Mouse (Mus musculus) right cerebral cortex, adult 2 months (tissue): ENCODE data around the gene Foxd3.

Experiments
- DNase-seq, 2 experiments: peaks; one replicate each; pipeline ENCODE4 v3.0.0; 2021 to 2022; ENCODE audit warnings: low spot score in 2 of 2

Gene Foxd3

GRCm38 (mm10) chr4:99657430-99657820 lies 1.3 kb downstream of the Foxd3 start:
- no peak for DNase-seq

DNA sequence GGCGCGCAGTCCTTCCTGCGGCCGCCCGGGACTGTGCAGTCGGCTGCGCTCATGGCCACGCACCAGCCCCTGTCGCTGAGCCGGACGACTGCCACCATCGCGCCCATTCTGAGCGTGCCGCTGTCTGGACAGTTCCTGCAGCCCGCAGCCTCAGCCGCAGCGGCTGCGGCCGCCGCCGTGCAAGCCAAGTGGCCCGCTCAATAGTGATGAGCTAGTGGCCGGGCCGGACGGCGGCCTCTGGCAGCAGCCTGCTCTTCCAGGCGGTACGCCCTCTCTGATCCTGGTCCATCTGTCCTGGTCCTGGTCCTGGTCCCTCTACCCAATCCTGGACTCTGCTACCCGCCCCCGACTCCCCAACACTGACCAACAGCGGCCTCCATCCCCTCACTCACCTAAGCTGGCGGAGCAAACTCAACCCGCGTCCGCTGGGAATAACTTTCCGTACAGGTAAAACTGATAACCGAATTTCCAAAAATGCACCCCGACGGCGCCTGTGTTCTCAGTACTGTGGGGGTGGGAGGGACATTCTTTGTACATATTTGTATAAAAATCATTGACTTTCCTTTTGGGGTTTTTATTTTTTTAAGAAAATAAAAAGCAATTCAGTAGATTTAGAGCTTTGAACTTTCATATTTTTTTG lies 1.9 kb downstream of the Foxd3 start:
- DNase-seq, result no peak

DNA sequence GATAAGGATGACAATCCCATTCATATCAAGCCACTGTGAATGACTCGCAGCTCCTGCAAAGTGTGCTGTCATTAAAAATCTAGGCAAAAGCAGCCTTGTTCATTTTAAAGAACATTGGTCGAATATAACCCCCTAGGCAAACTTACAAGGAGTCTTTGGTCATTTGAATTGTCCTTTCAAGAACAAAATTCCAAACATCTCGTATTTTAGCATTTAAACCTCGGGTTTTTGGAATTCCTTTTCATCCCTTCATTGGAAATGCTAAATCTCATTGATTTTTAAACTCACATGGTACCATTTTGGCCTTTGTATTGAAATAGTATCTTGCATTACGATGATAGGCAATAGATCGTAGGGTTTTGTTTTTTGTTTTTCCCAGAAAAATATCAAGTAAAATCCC lies 2.8 kb downstream of the Foxd3 start:
- no peak for DNase-seq

- DNase-seq, result peak in 1 of 2 experiments; percentile 5
Observed at GRCm38 (mm10) chr4:99659361-99660072, 3.4 kb downstream of the Foxd3 start.

- DNase-seq, result peak in 1 of 2 experiments; percentile 23
Observed at GRCm38 (mm10) chr4:99660073-99660611, 4.0 kb downstream of the Foxd3 start.

DNA sequence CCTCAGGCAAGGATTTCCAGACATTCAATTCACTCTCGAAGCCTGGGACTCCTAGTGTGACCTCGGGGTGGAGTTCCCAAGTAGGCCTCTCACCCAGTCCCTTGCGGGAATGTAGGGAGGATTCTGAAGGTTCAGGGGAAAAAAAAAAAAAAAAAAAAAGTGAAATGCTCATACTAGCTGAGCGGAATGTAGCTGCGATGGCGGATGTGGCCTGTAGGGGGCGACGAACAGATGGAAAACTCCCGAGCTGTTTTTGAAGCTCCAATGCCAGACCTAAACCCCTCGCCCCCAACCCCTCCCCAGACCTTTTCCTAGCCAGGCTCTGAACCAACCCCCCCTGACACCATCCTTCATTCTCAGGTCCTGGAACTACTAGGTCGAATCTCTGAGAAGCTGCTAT lies 4.9 kb downstream of the Foxd3 start:
- DNase-seq, result peak in 1 of 2 experiments; percentile 25

DNA sequence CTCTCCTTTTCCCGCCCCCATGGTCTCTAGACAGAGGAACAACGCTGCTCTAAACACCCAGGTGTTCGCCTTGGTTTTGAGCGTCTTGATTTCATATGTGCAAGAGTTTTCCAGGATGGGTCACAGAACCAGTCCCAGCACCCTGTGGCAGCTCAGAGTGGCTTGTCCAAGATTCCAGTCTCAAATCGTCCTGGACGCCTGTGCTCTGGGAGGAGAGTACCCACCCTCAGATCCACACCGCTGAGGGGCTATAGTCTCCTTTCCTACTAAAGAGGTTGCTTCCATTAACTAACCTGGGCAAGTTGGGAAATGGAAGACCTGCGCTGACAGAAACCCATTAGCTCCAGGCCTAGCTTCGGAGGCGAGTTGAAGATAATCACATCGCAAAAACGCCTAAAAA lies 5.9 kb downstream of the Foxd3 start:
- no peak for DNase-seq

DNA sequence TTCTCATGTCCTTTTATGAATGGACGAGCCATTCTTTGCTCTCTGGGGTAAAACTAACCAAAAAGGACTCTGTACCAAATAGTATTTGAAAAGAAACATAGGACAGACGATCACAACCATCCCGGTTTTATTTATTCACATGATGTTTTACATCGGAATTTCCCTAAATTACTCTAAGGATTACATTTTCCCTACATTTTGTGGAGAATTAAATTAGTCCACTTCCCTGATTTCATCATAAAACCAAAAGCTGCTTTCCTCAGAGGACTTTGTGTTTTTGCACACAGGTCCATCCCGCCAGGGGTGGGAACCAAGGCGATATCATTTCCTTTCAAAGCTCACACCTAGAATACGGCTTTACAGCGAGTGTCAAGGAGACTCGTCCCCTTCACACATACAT lies 6.3 kb downstream of the Foxd3 start:
- DNase-seq, result no peak

DNA sequence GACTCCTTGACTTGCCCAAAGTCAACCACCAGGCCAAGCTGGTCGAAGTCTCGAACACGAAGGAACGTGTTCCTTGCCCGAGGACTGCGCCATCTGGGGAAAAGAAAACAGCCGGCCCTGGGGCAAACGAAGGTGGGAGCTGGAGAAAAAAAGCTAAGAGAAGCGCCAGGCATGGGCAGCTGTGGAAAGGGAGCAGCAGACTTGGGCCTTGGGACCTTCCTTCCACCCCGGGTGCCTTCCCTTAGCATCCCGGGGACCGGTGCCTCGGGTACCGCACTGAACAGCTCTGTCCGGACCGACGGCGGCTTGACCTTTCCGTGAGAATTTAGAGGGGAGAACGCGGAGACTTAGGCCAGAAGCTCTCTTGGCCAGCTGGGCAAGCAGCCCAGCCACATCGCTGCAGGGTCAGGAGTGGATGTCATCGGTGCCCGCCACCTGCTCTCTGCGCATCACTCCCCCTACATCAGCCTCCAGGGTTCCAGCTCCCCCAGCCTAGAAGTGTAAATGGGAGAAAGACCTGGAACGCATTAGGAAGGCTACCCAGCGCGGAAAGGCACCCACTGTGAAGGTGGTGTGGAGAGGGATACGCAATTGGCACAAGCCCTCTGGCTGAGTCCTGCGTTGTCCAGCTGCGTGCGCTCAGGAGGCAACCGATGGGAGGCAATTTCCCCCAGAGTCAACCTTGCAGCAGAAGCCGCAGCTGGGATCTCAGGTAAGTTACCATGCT lies 6.9 kb downstream of the Foxd3 start:
- no peak for DNase-seq

- no peak for DNase-seq
Observed at GRCm38 (mm10) chr4:99663710-99664109, 7.6 kb downstream of the Foxd3 start.

DNA sequence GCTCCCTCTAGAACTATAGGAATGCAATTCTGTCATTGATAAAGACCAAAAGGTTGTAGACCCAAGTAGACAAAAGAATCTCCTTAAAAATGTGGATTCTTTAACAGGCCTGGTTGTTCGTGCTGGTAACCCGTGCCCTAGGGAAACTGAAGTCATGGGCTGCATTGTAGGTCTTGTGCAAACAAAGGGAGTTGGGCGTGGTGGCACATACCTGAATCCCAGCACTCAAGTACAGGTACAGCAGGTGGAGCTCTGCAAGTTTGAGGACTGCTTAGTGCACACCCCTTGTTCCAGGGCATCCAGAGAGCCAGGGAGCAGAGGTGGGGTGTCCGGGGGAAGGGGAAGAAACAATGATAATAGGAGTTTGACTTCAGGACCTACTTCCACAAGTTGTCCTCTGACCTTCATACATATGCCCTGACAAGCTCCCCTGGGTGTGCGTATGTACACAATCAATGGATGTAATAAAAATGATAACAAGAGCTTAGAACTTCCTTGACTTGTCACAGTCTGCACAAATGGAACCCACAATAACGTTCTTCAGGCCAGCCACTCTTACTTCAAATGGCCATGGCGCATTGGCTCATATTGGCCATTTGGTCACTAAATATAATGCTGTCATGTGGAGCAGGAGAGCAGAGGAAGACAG lies 14.2 kb downstream of the Foxd3 start:
- no peak for DNase-seq

GRCm38 (mm10) chr4:99675191-99675590 lies 19.1 kb downstream of the Foxd3 start:
- no peak for DNase-seq

GRCm38 (mm10) chr4:99683941-99684340 lies 27.8 kb downstream of the Foxd3 start:
- DNase-seq, result no peak

GRCm38 (mm10) chr4:99686308-99686707 lies 30.2 kb downstream of the Foxd3 start:
- DNase-seq, result no peak
